Mouse (Mus musculus): ENCODE measurements around the gene Fam81a. TPM values are rescaled to one million over a fixed set of nuclear protein-coding genes. Genes with fewer than 3 reads are reported as not detected.

The Fam81a gene
- total RNA-seq (2012; rRNA removed) (0.04 and 0.13 TPM in 2 replicates), total RNA-seq (2014; rRNA removed) (0.09 TPM in 1 of 2 replicates, not detected in the other), polyA plus RNA-seq (2012; ENCODE audit: insufficient read length, low read depth) (not detected in 2 replicates)

DNA sequence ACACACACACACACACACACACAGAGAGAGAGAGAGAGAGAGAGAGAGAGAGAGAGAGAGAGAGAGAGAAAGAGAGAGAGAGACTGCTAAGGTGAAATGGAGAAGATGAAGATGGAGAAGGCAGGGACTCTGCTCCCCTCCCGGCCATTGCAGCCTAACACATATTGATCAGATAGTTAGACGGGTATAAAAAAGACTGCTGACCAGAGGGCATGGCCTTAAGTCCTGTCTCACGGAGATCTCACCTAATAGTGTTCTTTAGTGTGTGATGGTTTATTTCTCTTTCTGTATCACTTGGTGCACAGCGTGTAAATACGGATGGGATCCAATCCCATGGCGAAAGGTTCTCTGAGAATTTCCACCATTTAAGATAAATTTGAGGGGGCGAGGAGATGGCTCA lies at the start of gene Fam81a:
Gene Fam81a (minus strand): TSS at position 101 of the 400 bp plus-strand sequence.
- Histone ChIP-seq H3K36me3 (replicated peaks in 1 of 2; ENCODE audit: control insufficient read depth in 1 of 2, insufficient read depth in 1 of 2, low read length in 1 of 2) (no peaks in the 10 kb centered on the region), H3K4me3 (replicated peaks in 1 of 3; ENCODE audit: low read depth in 2 of 3, low read length in 2 of 3, poor library complexity in 1 of 3) (peak within 1 kb of the TSS in 2 of 3 experiments; percentile 41 to 43), H3K4me2 (ENCODE audit: insufficient read depth, low read depth, poor library complexity, severe bottlenecking) (peak within 1 kb of the TSS; percentile 61), H3K27ac (ENCODE audit: insufficient read depth, low read depth) (no peak within 1 kb of the TSS), H3K27me3 (replicated peaks) (peaks cover 44% of the 10 kb centered on the region), H3K9ac (ENCODE audit: insufficient read depth, low read depth) (no peak within 1 kb of the TSS), H3K9me3 (replicated peaks; ENCODE audit: low read length) (no peaks in the 10 kb centered on the region), H3K4me1 (ENCODE audit: control insufficient read depth in 1 of 2, insufficient read depth in 2 of 2) (peaks cover 13 to 18% of the 10 kb centered on the region in 2 experiments), H3K79me2 (replicated peaks; ENCODE audit: control insufficient read depth, extremely low read depth, insufficient read depth, poor library complexity, severe bottlenecking) (no peaks in the 10 kb centered on the region)
- dilution Hi-C loops (cut with MboI; ENCODE audit: extremely low pct_ligation_motif_present, extremely low pct_unique_long_range_greater_than_20kb, low sequenced_read_pairs) = no loop called here
- TF ChIP-seq MAFK (IDR thresholded peaks at IDR 0.05; ENCODE audit: insufficient replicate concordance, low read length) (no peak), JUND (conservative IDR thresholded peaks at IDR 0.05; ENCODE audit: low read depth, low read length) (no peak), SIN3A (IDR thresholded peaks at IDR 0.05; ENCODE audit: low read length) (no peak), ZMIZ1 (IDR thresholded peaks at IDR 0.05; ENCODE audit: low read depth, low read length) (no peak), MXI1 (IDR thresholded peaks at IDR 0.05; ENCODE audit: low read depth, low read length) (no peak), CHD2 (IDR thresholded peaks at IDR 0.05; ENCODE audit: low read length) (no peak), MAX (IDR thresholded peaks at IDR 0.05; ENCODE audit: low read length) (no peak), UBTF (IDR thresholded peaks at IDR 0.05; ENCODE audit: low read depth, low read length) (no peak), PAX5 (IDR thresholded peaks at IDR 0.05; ENCODE audit: low read length) (no peak), TBP (conservative IDR thresholded peaks at IDR 0.05; ENCODE audit: low read depth, low read length) (no peak)
- in situ Hi-C loops (cut with MboI; ENCODE audit: low pct_ligation_motif_present, low pct_unique_long_range_greater_than_20kb, low sequenced_read_pairs) = no loop called here
- DNase-seq (ENCODE audit: extremely low read depth) = no peak

DNA sequence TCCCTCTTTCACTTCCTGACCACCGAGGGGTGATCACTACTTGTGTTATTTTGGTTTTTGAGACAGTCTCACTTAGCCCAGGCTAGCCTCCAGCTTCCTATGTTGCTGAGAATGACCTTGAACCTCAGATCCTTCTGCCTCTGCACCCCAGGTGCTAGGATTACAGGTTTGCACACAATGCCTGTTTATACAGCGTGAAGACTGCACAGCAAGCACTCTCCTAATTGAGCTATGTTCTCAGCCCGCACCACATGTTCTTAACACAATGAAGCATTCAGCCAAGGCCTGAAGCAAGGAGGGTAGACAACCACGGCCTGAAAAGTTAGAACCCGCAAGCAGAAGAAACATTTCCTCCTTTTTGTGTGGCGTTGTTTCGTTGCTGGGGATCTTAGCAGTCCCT lies 40.3 kb upstream of the Fam81a start:
- no peak overlapping the region for H3K4me3 ChIP-seq (replicated peaks in 1 of 3; ENCODE audit: low read depth in 2 of 3, low read length in 2 of 3, poor library complexity in 1 of 3)
- no peaks in the 10 kb centered on the region for H3K27me3 ChIP-seq (replicated peaks)
- H3K27ac ChIP-seq (ENCODE audit: insufficient read depth, low read depth) = no peak overlapping the region
- dilution Hi-C loops (cut with MboI; ENCODE audit: extremely low pct_ligation_motif_present, extremely low pct_unique_long_range_greater_than_20kb, low sequenced_read_pairs) = no loop called here
- no peaks in the 10 kb centered on the region for H3K79me2 ChIP-seq (replicated peaks; ENCODE audit: control insufficient read depth, extremely low read depth, insufficient read depth, poor library complexity, severe bottlenecking)
- no peak for DNase-seq (ENCODE audit: extremely low read depth)
- TF ChIP-seq NRF1 (IDR thresholded peaks at IDR 0.05; ENCODE audit: low read depth, low read length) (no peak), JUND (conservative IDR thresholded peaks at IDR 0.05; ENCODE audit: low read depth, low read length) (no peak), POLR2A (IDR thresholded peaks at IDR 0.05; ENCODE audit: low read depth, low read length) (no peak), ZMIZ1 (IDR thresholded peaks at IDR 0.05; ENCODE audit: low read depth, low read length) (no peak), POLR2AphosphoS2 (IDR thresholded peaks at IDR 0.05; ENCODE audit: low read depth, low read length) (no peak), ZC3H11A (IDR thresholded peaks at IDR 0.05; ENCODE audit: low read depth, low read length) (no peak), MAFK (IDR thresholded peaks at IDR 0.05; ENCODE audit: insufficient replicate concordance, low read length) (no peak), TCF12 (IDR thresholded peaks at IDR 0.05; ENCODE audit: low read depth, low read length) (no peak), SIN3A (IDR thresholded peaks at IDR 0.05; ENCODE audit: low read length) (no peak), EP300 (IDR thresholded peaks at IDR 0.05; ENCODE audit: low read length) (no peak), JUN (IDR thresholded peaks at IDR 0.05; ENCODE audit: insufficient read depth, low read depth, low read length) (no peak), E2F4 (IDR thresholded peaks at IDR 0.05; ENCODE audit: insufficient replicate concordance, low read depth, low read length) (no peak), RAD21 (IDR thresholded peaks at IDR 0.05; ENCODE audit: low read depth, low read length) (no peak), IRF4 (IDR thresholded peaks at IDR 0.05; ENCODE audit: low read depth, low read length) (no peak), MXI1 (IDR thresholded peaks at IDR 0.05; ENCODE audit: low read depth, low read length) (no peak)
- in situ Hi-C loops (cut with MboI; ENCODE audit: low pct_ligation_motif_present, low pct_unique_long_range_greater_than_20kb, low sequenced_read_pairs) = loop anchor here (25.0 kb wide), 1 partner anchor 330 kb away; the partner anchor contains the start of gene Rnf111
- H3K4me2 ChIP-seq (ENCODE audit: insufficient read depth, low read depth, poor library complexity, severe bottlenecking) = no peak overlapping the region
- H3K9ac ChIP-seq (ENCODE audit: insufficient read depth, low read depth) = no peak overlapping the region
- no peaks in the 10 kb centered on the region; a peak in 1 of 4 replicates for H3K4me1 ChIP-seq (ENCODE audit: control insufficient read depth in 1 of 2, insufficient read depth in 2 of 2)
- H3K9me3 ChIP-seq (replicated peaks; ENCODE audit: low read length) = no peaks in the 10 kb centered on the region
- peaks cover 0 to 3% of the 10 kb centered on the region in 2 experiments for H3K36me3 ChIP-seq (replicated peaks in 1 of 2; ENCODE audit: control insufficient read depth in 1 of 2, insufficient read depth in 1 of 2, low read length in 1 of 2)
